Mouse (Mus musculus) embryonic facial prominence, embryonic 14.5 days (tissue): ENCODE data around the gene Paqr6. TPM values are rescaled to one million over a fixed set of nuclear protein-coding genes. Genes with fewer than 3 reads are reported as not detected.

Experiments used
- ATAC-seq: fragments of 200-750 bp; cut with Nextera tagmentation; 2 replicates; pipeline ENCODE4 v1.8.0; 2017; ENCODE audit warnings: low read depth, moderate number of reproducible peaks, moderate TSS enrichment
- DNase-seq: peaks from one replicate; pipeline ENCODE4 v3.0.0-alpha.2; 2015; ENCODE audit warnings: low spot score
- H3K27ac ChIP-seq: fragments of 300-500 bp; sonication (generic); replicated peaks from 2 replicates; pipeline ENCODE4 v1.5.1; 2014; ENCODE audit warnings: low read depth, mild to moderate bottlenecking, low read length, moderate library complexity
- H3K27me3 ChIP-seq: fragments of 300-500 bp; sonication (generic); replicated peaks from 2 replicates; pipeline ENCODE4 v1.6.1; 2014; ENCODE audit warnings: low read length; ENCODE audit not compliant: control insufficient read depth, insufficient read depth
- H3K36me3 ChIP-seq: fragments of 300-500 bp; sonication (generic); 2 replicates; pipeline ENCODE4 v1.6.1; 2014; ENCODE audit warnings: low read length, mixed read lengths; ENCODE audit not compliant: control insufficient read depth, insufficient read depth
- H3K4me1 ChIP-seq: fragments of 300-500 bp; sonication (generic); 2 replicates; pipeline ENCODE4 v1.6.1; 2014; ENCODE audit warnings: antibody characterized with exemption, low read length; ENCODE audit not compliant: control insufficient read depth, insufficient read depth
- H3K4me2 ChIP-seq: fragments of 300-500 bp; sonication (generic); 2 replicates; pipeline ENCODE4 v1.6.1; 2014; ENCODE audit warnings: low read depth, mild to moderate bottlenecking, low read length, moderate library complexity, mixed read lengths
- H3K4me3 ChIP-seq: fragments of 300-500 bp; sonication (generic); 2 replicates; pipeline ENCODE4 v1.5.1; 2014; ENCODE audit warnings: low read depth, mild to moderate bottlenecking, low read length
- H3K9ac ChIP-seq: fragments of 300-500 bp; sonication (generic); 2 replicates; pipeline ENCODE4 v1.6.1; 2014; ENCODE audit warnings: low read depth, mild to moderate bottlenecking, low read length, moderate library complexity, mixed read lengths
- H3K9me3 ChIP-seq: fragments of 300-500 bp; sonication (generic); 2 replicates; pipeline ENCODE4 v1.6.1; 2016; ENCODE audit warnings: low read length; ENCODE audit not compliant: control insufficient read depth
- WGBS: fragments of 180-500 bp; shearing (Covaris S2); extraction: QIAGEN DNeasy Blood & Tissue Kit; methylation state at CpG from one replicate; pipeline ENCODE4 v1.1.7; 2014; 5-methylcytosine and 5-hydroxymethylcytosine counted together
- polyA plus RNA-seq: library from polyadenylated mRNA; unstranded; fragments of >200 nt; fragmentation: Nextera tagmentation; extraction: Ambion mirVana; gene quantifications from 2 replicates; pipeline ENCODE4 v1.2.1, GENCODE M21; 2014

Paqr6 gene
- polyA plus RNA-seq, 1 experiment from 2014 or later = 7.3 TPM

DNA sequence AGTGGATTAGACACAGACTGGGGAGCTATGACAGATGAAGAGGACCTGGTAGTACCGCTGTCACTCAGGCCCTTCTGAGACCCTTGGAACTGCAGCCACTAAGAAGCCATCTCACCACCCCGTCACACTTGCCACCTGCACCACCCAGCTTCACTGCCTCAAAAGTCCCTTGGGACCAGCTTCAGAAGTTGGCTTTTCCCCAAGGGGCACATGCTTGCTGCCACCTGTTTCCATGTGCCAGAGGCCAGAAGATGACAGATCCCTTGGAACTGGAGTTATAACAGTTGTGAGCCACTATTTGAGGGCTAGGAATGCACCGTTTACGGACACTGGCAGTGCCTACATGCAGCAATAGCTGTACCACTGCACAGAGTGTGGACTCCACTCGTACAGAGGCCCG, 30.9 kb downstream of the Paqr6 start:
- 0 out of 2 replicates have a peak, but pooled peaks cover 31% of the 10 kb centered on the region for H3K36me3 ChIP-seq

DNA sequence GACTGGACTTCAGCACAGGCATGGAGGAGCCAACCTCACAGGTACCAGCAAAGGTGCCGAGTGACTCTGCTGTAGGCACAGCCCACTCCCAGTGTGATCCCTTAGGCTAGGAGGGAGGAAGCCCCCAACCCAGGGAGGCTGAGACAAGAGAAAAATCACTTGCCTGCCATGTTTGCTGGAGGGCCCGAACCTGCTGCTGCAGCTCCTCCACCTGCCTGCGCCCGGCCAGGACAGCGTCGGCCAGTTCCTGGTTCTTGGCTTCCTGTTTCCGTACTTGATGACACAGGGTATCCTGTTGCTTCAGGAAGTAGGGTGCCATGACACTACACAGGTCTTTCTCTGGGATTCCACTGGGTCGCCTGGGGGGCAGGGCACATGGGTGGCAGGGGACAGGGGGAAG, 31.4 kb downstream of the Paqr6 start:
- Histone ChIP-seq H3K27me3 (no peaks in the 10 kb centered on the region), H3K9ac (no peak overlapping the region), H3K4me1 (no peaks in the 10 kb centered on the region), H3K4me3 (no peak overlapping the region), H3K4me2 (no peak overlapping the region), H3K9me3 (no peaks in the 10 kb centered on the region), H3K36me3 (0 out of 2 replicates have a peak, but pooled peaks cover 31% of the 10 kb centered on the region), H3K27ac (no peak overlapping the region)
- ATAC-seq = no peak
- no peak for DNase-seq
- 92% methylated on average over 7 of the region's 8 CpGs for WGBS

More for the DNA sequence above, 30.9 kb downstream of the Paqr6 start:
- no peaks in the 10 kb centered on the region for H3K27me3 ChIP-seq
- H3K4me3 ChIP-seq = no peak overlapping the region
- no peaks in the 10 kb centered on the region for H3K4me1 ChIP-seq
- WGBS = 94% methylated on average over 6 of the region's 6 CpGs
- no peak overlapping the region for H3K9ac ChIP-seq
- H3K4me2 ChIP-seq = no peak overlapping the region
- DNase-seq (peak; percentile 14), ATAC-seq (peak; percentile 16; the same call in 1 of the 2 replicates)
- no peak overlapping the region for H3K27ac ChIP-seq
- H3K9me3 ChIP-seq = no peaks in the 10 kb centered on the region

DNA sequence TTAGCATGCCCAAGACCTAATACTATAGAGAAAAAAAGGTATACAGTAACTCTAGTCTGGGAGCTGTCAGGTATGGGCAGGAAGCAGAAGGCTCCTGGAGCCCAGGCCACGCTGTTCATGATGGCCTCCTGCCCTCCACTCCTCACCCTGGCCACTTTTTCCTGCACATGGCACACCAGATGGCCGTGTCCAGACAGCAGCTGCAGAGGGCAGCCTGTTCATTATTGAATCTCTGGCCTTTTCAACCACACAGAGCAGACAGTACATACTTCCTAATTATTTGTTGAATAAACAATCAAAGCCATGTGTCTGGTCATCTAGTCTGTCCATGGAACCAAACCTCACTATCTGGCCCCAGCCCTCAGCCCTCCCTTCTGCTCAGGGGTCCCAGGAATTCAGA, 34.3 kb downstream of the Paqr6 start:
- Histone ChIP-seq H3K9me3 (no peaks in the 10 kb centered on the region), H3K9ac (no peak overlapping the region), H3K36me3 (peaks cover 47% of the 10 kb centered on the region), H3K4me1 (no peaks in the 10 kb centered on the region), H3K4me3 (no peak overlapping the region), H3K27me3 (no peaks in the 10 kb centered on the region), H3K27ac (no peak overlapping the region), H3K4me2 (no peak overlapping the region)
- 89% methylated on average over 2 of the region's 2 CpGs for WGBS
- ATAC-seq = no peak
- DNase-seq = no peak

GRCm38 (mm10) chr3:88403522-88404230, 39.3 kb downstream of the Paqr6 start:
- no peak for DNase-seq
- no peaks in the 10 kb centered on the region for H3K9me3 ChIP-seq
- no peak overlapping the region for H3K9ac ChIP-seq
- H3K4me1 ChIP-seq = peaks cover 2% of the 10 kb centered on the region; the same call in 1 of the 2 replicates
- no peak for ATAC-seq
- H3K4me3 ChIP-seq = no peak overlapping the region
- WGBS = 89% methylated on average over 10 of the region's 10 CpGs
- H3K36me3 ChIP-seq = peaks cover 26% of the 10 kb centered on the region
- no peak overlapping the region for H3K27ac ChIP-seq
- no peaks in the 10 kb centered on the region for H3K27me3 ChIP-seq
- no peak overlapping the region for H3K4me2 ChIP-seq

- ATAC-seq = peak; percentile 12; the same call in 1 of the 2 replicates
Observed at GRCm38 (mm10) chr3:88407090-88407489, 42.7 kb downstream of the Paqr6 start.

GRCm38 (mm10) chr3:88407529-88407928, 43.1 kb downstream of the Paqr6 start:
- Histone ChIP-seq H3K9me3 (no peaks in the 10 kb centered on the region), H3K36me3 (peaks cover 25% of the 10 kb centered on the region), H3K4me3 (no peak overlapping the region), H3K4me2 (no peak overlapping the region), H3K27me3 (no peaks in the 10 kb centered on the region), H3K27ac (no peak overlapping the region), H3K4me1 (peaks cover 12% of the 10 kb centered on the region), H3K9ac (peak overlapping the region; percentile 16; the same call in 1 of the 2 replicates)
- DNase-seq (no peak), ATAC-seq (no peak)
- WGBS = 54% methylated on average over 7 of the region's 7 CpGs

More at GRCm38 (mm10) chr3:88407090-88407489, 42.7 kb downstream of the Paqr6 start:
- H3K4me2 ChIP-seq = no peak overlapping the region
- no peak overlapping the region for H3K4me3 ChIP-seq
- no peaks in the 10 kb centered on the region for H3K9me3 ChIP-seq
- H3K36me3 ChIP-seq = peaks cover 22% of the 10 kb centered on the region
- WGBS = 2% methylated on average over 2 of the region's 2 CpGs
- DNase-seq = peak; percentile 92
- H3K9ac ChIP-seq = peak overlapping the region; percentile 16; the same call in 1 of the 2 replicates
- H3K27ac ChIP-seq = no peak overlapping the region
- peaks cover 12% of the 10 kb centered on the region for H3K4me1 ChIP-seq
- no peaks in the 10 kb centered on the region for H3K27me3 ChIP-seq

GRCm38 (mm10) chr3:88408953-88409352, 44.6 kb downstream of the Paqr6 start:
- Histone ChIP-seq H3K4me2 (peak overlapping the region; percentile 61), H3K9me3 (no peaks in the 10 kb centered on the region), H3K4me3 (peak overlapping the region; percentile 66), H3K27me3 (no peaks in the 10 kb centered on the region), H3K9ac (peak overlapping the region; percentile 89), H3K4me1 (peaks cover 12% of the 10 kb centered on the region), H3K27ac (no peak overlapping the region; the same call in 1 of the 2 replicates), H3K36me3 (peaks cover 27% of the 10 kb centered on the region)
- ATAC-seq (no peak), DNase-seq (no peak)
- WGBS = 57% methylated on average over 5 of the region's 5 CpGs

GRCm38 (mm10) chr3:88409741-88410644, 45.6 kb downstream of the Paqr6 start, which contains the start of gene Pmf1:
Gene Pmf1 (minus strand): TSS chr3:88410331.
- WGBS = under 1% methylated on average over 51 of the region's 54 CpGs
- Histone ChIP-seq H3K27me3 (no peaks in the 10 kb centered on the region), H3K4me3 (peak within 1 kb of the TSS; percentile 66), H3K27ac (peak within 1 kb of the TSS; percentile 92), H3K9ac (peak within 1 kb of the TSS; percentile 89), H3K9me3 (no peaks in the 10 kb centered on the region), H3K4me2 (peak within 1 kb of the TSS; percentile 61), H3K4me1 (peaks cover 12% of the 10 kb centered on the region), H3K36me3 (peaks cover 33% of the 10 kb centered on the region)
- ATAC-seq = peak; percentile 94
- DNase-seq = peak; percentile 97
